Mouse (Mus musculus) lung, postnatal 36 days (tissue): ENCODE measurements around the gene Psmc3ip.

Source experiments
- DNase-seq: peaks from one replicate; pipeline ENCODE4 v3.0.0; 2022; ENCODE audit warnings: mixed read lengths

The Psmc3ip gene

GRCm38 (mm10) chr11:101050359-101050758, 44.9 kb downstream of the Psmc3ip start:
- no peak for DNase-seq

- no peak for DNase-seq
Observed at GRCm38 (mm10) chr11:101047502-101047901, 47.7 kb downstream of the Psmc3ip start.

- DNase-seq, result no peak
Observed at GRCm38 (mm10) chr11:101046440-101046839, 48.8 kb downstream of the Psmc3ip start.

- DNase-seq, result no peak
Observed at GRCm38 (mm10) chr11:101045826-101046225, 49.4 kb downstream of the Psmc3ip start.
